Mouse (Mus musculus) embryonic stem cell, embryonic (primary cell): ENCODE data around the gene Stxbp2.

Experiments
- CTCF ChIA-PET, 4 experiments: fragments of 300-600 bp in 2 of 4; fragments of 350-600 bp in 2 of 4; sonication (Branson Sonifier 250); formaldehyde crosslinking; loops; one replicate each; lab custom pipeline; 2022; ENCODE audit warnings: inconsistent platforms in 2 of 4; lab: Charles Lee
- POLR2A ChIA-PET, 4 experiments: fragments of 300-600 bp in 2 of 4; fragments of 350-600 bp in 2 of 4; sonication (Branson Sonifier 250); formaldehyde crosslinking; loops; one replicate each; lab custom pipeline; 2022; ENCODE audit warnings: antibody characterized with exemption in 4 of 4, inconsistent platforms in 1 of 4; lab: Charles Lee

Stxbp2 gene

GRCm38 (mm10) chr8:3609046-3609815 lies 21.5 kb upstream of the Stxbp2 start:
- POLR2A ChIA-PET, result interaction anchor here (0.7 to 10.2 kb wide), 27 partner anchors 8 to 229 kb away, joined by 3 to 113 read pairs (median 4); partner anchors contain the start of genes Pet100 (in 2 of the 4), Xab2 (in 2 of the 4), Camsap3 (in 1 of the 4) and Fcor (in 1 of the 4)
- CTCF ChIA-PET, result interaction anchor here in 3 of 4 experiments (0.6 to 1.6 kb wide), 6 partner anchors 9 to 821 kb away, joined by 3 to 7 read pairs (median 4); no protein-coding TSS in a partner anchor

DNA sequence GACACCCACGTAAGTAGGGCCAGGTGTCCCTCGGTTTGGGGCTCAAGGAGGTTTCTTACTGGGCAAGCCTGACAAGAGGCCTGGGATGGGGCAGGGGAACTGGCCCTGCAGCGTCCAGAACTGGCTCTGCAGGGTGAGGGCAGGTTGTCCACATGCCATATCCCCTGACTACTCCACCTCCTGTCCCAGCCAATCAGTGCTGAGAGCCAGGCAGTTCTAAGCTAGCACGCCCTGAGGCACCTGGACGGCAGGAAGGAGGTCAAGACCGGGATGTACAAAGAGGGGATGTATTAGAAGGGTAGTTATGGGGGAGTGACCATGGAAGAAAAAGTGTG lies 21.0 kb upstream of the Stxbp2 start:
- ChIA-PET CTCF (interaction anchor here in 3 of 4 experiments (0.7 to 1.6 kb wide), 5 partner anchors 10 to 820 kb away, joined by 3 to 7 read pairs (median 4); partner anchors contain the start of gene Trappc5 (in 1 of the 3)), POLR2A (interaction anchor here (0.6 to 10.2 kb wide), 25 partner anchors 8 to 229 kb away, joined by 3 to 113 read pairs (median 5); partner anchors contain the start of genes Camsap3 (in 2 of the 4), Fcor (in 2 of the 4), Pet100 (in 2 of the 4) and Xab2 (in 2 of the 4))

GRCm38 (mm10) chr8:3621199-3621970 lies 9.4 kb upstream of the Stxbp2 start, which contains the start of the genes Xab2 and Pet100:
Gene Xab2, minus strand, starts transcription at chr8:3621316.
Gene Pet100, plus strand, starts transcription at chr8:3621548.
- ChIA-PET POLR2A (interaction anchor here in 3 of 4 experiments (0.5 to 5.3 kb wide), 54 partner anchors 9 to 661 kb away, joined by 3 to 48 read pairs (median 4); partner anchors contain the start of genes C330021F23Rik (in 3 of the 3), Trappc5 (in 3 of the 3), Fcor (in 2 of the 3) and Mcoln1 (in 2 of the 3)), CTCF (interaction anchor here in 2 of 4 experiments (0.9 kb wide), 2 partner anchors 62 kb away, joined by 4 to 8 read pairs; no protein-coding TSS in a partner anchor)

GRCm38 (mm10) chr8:3622119-3622518 lies 8.6 kb upstream of the Stxbp2 start:
- POLR2A ChIA-PET, result interaction anchor here (0.5 to 5.3 kb wide), 37 partner anchors 8 to 544 kb away, joined by 3 to 48 read pairs (median 4); partner anchors contain the start of genes Fcor (in 2 of the 4), Mcoln1 (in 2 of the 4), Stxbp2 (in 2 of the 4) and Trappc5 (in 2 of the 4)
- CTCF ChIA-PET, result interaction anchor here in 3 of 4 experiments (0.7 to 1.5 kb wide), 4 partner anchors 21 to 63 kb away, joined by 4 to 8 read pairs (median 4); partner anchors contain the start of gene Fcor (in 1 of the 3)

- CTCF ChIA-PET, result no interaction called here
- POLR2A ChIA-PET, result interaction anchor here in 3 of 4 experiments (0.7 to 1.5 kb wide), 5 partner anchors 8 to 165 kb away, joined by 3 to 5 read pairs (median 4); no protein-coding TSS in a partner anchor
These were observed 5.3 kb upstream of the Stxbp2 start, which contains the start of gene Pcp2 for GRCm38 (mm10) chr8:3625445-3625844. Gene Pcp2, minus strand, starts transcription at chr8:3625545.

DNA sequence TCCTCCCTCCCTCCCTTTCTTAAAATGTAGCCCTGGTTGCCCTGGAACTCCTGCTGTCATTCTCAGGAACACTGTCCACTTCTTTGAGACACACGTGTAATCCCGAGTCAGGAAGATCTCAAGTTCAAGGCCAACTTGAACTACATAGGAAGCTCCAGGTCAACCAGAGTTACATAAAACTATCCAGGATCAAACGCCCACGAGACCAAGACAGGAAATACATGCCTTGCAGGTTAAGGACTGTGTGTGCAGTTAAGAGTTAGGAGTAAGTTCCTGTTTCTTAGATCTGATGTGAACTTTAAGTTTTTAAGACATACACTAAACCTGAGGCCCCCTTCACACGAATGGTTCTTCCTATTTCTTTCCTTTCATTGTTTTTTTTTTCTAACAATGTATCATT lies 3.8 kb upstream of the Stxbp2 start:
- POLR2A ChIA-PET, result interaction anchor here in 3 of 4 experiments (0.7 to 1.6 kb wide), 5 partner anchors 11 to 239 kb away, joined by 3 to 4 read pairs (median 3); partner anchors contain the start of gene Fcor (in 1 of the 3)
- CTCF ChIA-PET, result interaction anchor here in 2 of 4 experiments (0.7 to 3.4 kb wide), 3 partner anchors 15 to 46 kb away, joined by 3 to 23 read pairs (median 11); partner anchors contain the start of gene Fcor (in 2 of the 2)

GRCm38 (mm10) chr8:3628014-3628413 lies 2.7 kb upstream of the Stxbp2 start:
- CTCF ChIA-PET, result interaction anchor here in 3 of 4 experiments (0.6 to 3.4 kb wide), 11 partner anchors 14 to 228 kb away, joined by 3 to 23 read pairs (median 6); partner anchors contain the start of genes Fcor (in 3 of the 3) and Trappc5 (in 2 of the 3)
- POLR2A ChIA-PET, result interaction anchor here in 2 of 4 experiments (0.8 to 2.3 kb wide), 9 partner anchors 9 to 240 kb away, joined by 3 to 7 read pairs (median 3); partner anchors contain the start of genes Fcor (in 1 of the 2) and Mcoln1 (in 1 of the 2)

GRCm38 (mm10) chr8:3631478-3631875 lies 722 bp downstream of the Stxbp2 start:
- POLR2A ChIA-PET, result interaction anchor here in 2 of 4 experiments (0.6 to 3.3 kb wide), 31 partner anchors 8 to 370 kb away, joined by 3 to 16 read pairs (median 4); partner anchors contain the start of genes Camsap3 (in 2 of the 2), Pet100 (in 2 of the 2), Xab2 (in 2 of the 2) and C330021F23Rik (in 1 of the 2)
- CTCF ChIA-PET, result interaction anchor here in 3 of 4 experiments (1.2 to 1.5 kb wide), 4 partner anchors 14 to 45 kb away, joined by 3 to 5 read pairs (median 4); partner anchors contain the start of gene Fcor (in 2 of the 3)

DNA sequence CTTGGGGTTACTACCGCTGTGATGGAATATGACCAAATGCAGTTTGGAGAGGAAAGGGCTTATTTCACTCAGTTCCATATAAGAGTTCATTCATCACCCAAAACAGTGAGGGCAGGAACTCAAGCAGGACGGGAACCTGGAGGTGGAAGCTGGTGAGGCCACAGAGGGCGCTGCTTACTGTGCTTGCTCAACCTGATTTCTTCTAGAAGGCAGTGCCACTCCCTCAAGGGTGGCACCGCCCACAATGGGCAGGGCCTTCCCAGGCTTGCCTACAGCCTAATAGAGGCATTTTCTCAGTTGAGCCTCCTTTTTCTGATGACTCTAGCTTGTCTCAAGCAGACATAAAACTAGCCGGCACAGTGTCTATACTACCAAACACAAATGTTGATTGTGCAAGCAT lies 15.0 kb downstream of the Stxbp2 start:
- CTCF ChIA-PET, result interaction anchor here (0.5 to 3.4 kb wide), 18 partner anchors 10 to 863 kb away, joined by 3 to 39 read pairs (median 4); partner anchors contain the start of genes Fcor (in 4 of the 4), Trappc5 (in 3 of the 4) and Retn (in 1 of the 4)
- POLR2A ChIA-PET, result interaction anchor here in 3 of 4 experiments (0.6 to 2.7 kb wide), 25 partner anchors 9 to 502 kb away, joined by 3 to 14 read pairs (median 3); partner anchors contain the start of genes Fcor (in 3 of the 3), Camsap3 (in 2 of the 3), Stxbp2 (in 2 of the 3) and C330021F23Rik (in 1 of the 3)

DNA sequence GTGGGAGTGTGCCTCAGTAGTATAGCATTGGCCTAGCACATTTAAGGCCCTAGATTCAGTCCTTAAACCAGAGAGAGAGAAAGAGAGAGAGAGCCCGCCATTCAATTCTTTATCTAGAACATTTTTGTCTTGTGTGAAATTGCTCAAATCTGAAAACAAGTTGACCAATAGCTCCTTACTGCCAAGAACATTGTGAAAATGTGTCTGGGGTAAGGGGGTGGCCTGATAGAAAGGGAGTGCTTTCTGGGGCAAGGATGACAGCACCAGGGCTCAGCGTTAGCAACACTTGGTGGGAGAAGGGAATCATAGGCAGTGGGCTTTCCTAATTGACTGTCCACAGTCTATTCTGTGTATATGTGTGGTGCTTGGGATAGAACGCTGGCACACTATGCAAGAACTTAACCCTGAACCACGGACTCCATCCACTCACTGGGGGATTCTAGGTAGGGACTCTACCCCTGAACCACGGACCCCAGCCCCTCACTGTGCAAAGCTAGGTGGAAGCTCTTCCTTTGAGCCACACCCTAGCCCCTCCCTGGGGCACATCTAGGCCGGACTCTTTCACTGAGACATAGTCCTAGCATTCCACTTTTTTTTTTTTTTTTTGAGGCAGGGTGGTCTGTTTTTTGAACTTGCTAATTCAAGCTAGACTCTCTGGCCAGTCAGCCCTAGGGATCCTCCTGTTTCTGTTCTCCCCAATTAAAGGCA lies 16.2 kb downstream of the Stxbp2 start:
- POLR2A ChIA-PET, result interaction anchor here in 2 of 4 experiments (0.6 to 2.3 kb wide), 6 partner anchors 14 to 141 kb away, joined by 3 to 10 read pairs (median 5); partner anchors contain the start of genes Fcor (in 2 of the 2) and Stxbp2 (in 1 of the 2)
- CTCF ChIA-PET, result interaction anchor here in 3 of 4 experiments (0.7 to 2.5 kb wide), 5 partner anchors 9 to 29 kb away, joined by 3 to 12 read pairs (median 6); partner anchors contain the start of genes Fcor (in 3 of the 3), Retn (in 1 of the 3) and Trappc5 (in 1 of the 3)

DNA sequence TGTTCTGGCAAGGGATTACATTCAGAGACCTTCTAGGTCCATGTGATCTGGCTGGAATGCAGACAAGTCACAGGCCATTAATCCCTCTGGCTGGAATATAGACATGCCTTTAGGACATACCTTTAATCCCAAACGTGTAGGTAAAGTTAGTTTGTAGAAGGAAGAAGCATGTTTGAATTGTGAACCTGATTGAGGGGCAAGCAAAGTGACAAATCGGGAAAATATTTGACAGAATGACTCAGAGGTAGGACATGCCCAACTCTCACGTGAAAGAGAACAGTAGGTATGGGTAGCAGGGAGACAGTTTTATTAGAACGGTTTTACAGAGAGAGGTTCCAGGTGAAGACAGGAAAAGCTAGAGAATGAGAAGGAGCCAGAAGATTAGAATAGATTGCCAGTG lies 16.8 kb downstream of the Stxbp2 start:
- ChIA-PET CTCF (interaction anchor here in 2 of 4 experiments (0.7 to 1.4 kb wide), 2 partner anchors 8 to 24 kb away, joined by 4 read pairs; partner anchors contain the start of gene Fcor (in 1 of the 2)), POLR2A (interaction anchor here in 2 of 4 experiments (0.6 to 2.3 kb wide), 4 partner anchors 15 to 146 kb away, joined by 4 to 7 read pairs (median 5); partner anchors contain the start of gene Fcor (in 1 of the 2))

GRCm38 (mm10) chr8:3648268-3648667 lies 17.5 kb downstream of the Stxbp2 start:
- ChIA-PET POLR2A (interaction anchor here in 3 of 4 experiments (0.7 to 2.3 kb wide), 8 partner anchors 16 to 498 kb away, joined by 3 to 7 read pairs (median 4); partner anchors contain the start of genes Fcor (in 2 of the 3), C330021F23Rik (in 1 of the 3), Pet100 (in 1 of the 3) and Xab2 (in 1 of the 3)), CTCF (interaction anchor here (0.9 to 1.4 kb wide), 5 partner anchors 24 to 70 kb away, joined by 3 to 11 read pairs (median 5); partner anchors contain the start of genes Fcor (in 2 of the 4) and Trappc5 (in 1 of the 4))

GRCm38 (mm10) chr8:3648990-3649389 lies 18.2 kb downstream of the Stxbp2 start:
- CTCF ChIA-PET, result interaction anchor here (0.9 to 1.4 kb wide), 5 partner anchors 23 to 69 kb away, joined by 3 to 11 read pairs (median 4); partner anchors contain the start of genes Fcor (in 3 of the 4) and Trappc5 (in 1 of the 4)
- POLR2A ChIA-PET, result interaction anchor here in 3 of 4 experiments (0.7 to 2.3 kb wide), 14 partner anchors 10 to 498 kb away, joined by 3 to 14 read pairs (median 4); partner anchors contain the start of genes Fcor (in 2 of the 3), C330021F23Rik (in 1 of the 3), Mcemp1 (in 1 of the 3) and Pet100 (in 1 of the 3)

DNA sequence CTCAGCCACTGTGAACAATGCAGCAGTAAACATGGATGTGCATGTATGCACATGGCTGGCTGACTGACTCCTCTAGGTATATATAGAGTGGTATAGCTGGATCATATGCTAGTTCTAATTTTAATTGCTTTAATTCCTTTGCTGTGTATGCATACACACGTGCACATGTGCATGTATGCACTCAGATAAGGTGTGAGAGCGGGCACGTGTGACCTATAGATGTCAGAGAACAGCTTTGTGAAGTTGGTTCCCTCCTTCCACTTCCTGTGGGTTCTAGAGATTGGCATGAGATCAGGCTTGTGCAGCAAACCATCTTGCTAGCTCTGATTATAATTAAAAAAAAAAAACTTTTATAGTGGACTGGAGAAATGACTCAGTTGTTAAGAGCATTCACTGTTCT lies 22.1 kb downstream of the Stxbp2 start:
- POLR2A ChIA-PET, result no interaction called here
- CTCF ChIA-PET, result interaction anchor here in 1 of 4 experiments (0.5 kb wide), 1 partner anchor 720 kb away, joined by 3 read pairs; no protein-coding TSS in a partner anchor
